Comparison of ENCODE assay signal across 22 mouse cellular contexts in the genomic region with DNA sequence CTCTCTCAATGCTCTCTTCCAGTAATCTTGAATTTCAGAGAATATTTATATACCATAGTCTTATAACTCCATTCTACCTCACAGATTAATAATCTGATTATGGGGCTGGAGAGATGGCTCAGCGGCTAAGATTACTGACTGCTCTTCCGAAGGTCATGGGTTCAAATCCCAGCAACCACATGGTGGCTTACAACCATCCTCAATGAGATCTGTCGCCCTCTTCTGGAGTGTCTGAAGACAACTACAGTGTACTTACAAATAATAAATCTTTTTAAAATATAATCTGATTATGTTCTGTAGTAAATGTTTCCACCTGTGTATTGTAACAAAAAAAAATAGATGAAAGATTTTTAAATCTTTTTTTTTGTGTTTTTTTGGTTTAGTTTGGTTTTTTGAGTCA. TPM values are rescaled to one million over a fixed set of nuclear protein-coding genes. Genes with fewer than 3 reads are reported as not detected.
DNase-seq lines count a peak whose midpoint lies in the region; ATAC-seq and TF ChIP-seq lines count a peak whose summit lies in the region.
"Had no signal": no experiment of that assay in that cellular context is flagged by ENCODE, and none has a peak within 500 bp of the region (broad histone marks: within the 10 kb centered on the region; RNA-seq: fewer than 3 reads in every experiment).

No protein-coding gene starts in this region.

- peak; percentile 10; the same call in 1 of the 2 replicates for TF ChIP-seq CTCF in kidney, postnatal 0 days (IDR thresholded peaks at IDR 0.05; ENCODE audit: low read depth)
- peak; percentile 13; the same call in 1 of the 2 replicates for TF ChIP-seq CTCF in liver, postnatal 0 days (IDR thresholded peaks at IDR 0.05; ENCODE audit: low read depth)

- H3K4me2 ChIP-seq in kidney, postnatal 0 days (ENCODE audit: low read length) = no peak overlapping the region
- H3K4me2 ChIP-seq in liver, postnatal 0 days (ENCODE audit: low read depth, low read length) = no peak overlapping the region
- H3K4me2 ChIP-seq in liver, embryonic 12.5 days = no peak overlapping the region
- H3K4me2 ChIP-seq: embryonic facial prominence, embryonic 13.5 days; forebrain, embryonic 13.5 days; heart, embryonic 12.5 days; hindbrain, embryonic 14.5 days had no signal

- H3K4me1 ChIP-seq in kidney, postnatal 0 days (replicated peaks; ENCODE audit: insufficient read depth, low read length) = no peaks in the 10 kb centered on the region
- no peaks in the 10 kb centered on the region for H3K4me1 ChIP-seq in liver, postnatal 0 days (ENCODE audit: insufficient read depth)
- peaks cover 1% of the 10 kb centered on the region for H3K4me1 ChIP-seq in liver, embryonic 12.5 days
- H3K4me1 ChIP-seq: forebrain, embryonic 13.5 days; heart, embryonic 12.5 days had no signal

- H3K27me3 ChIP-seq in kidney, postnatal 0 days (ENCODE audit: insufficient read depth, low read length) = no peaks in the 10 kb centered on the region
- H3K27me3 ChIP-seq in liver, postnatal 0 days (ENCODE audit: insufficient read depth, low read length) = no peaks in the 10 kb centered on the region
- no peaks in the 10 kb centered on the region for H3K27me3 ChIP-seq in liver, embryonic 12.5 days (replicated peaks)
- H3K27me3 ChIP-seq: embryonic facial prominence, embryonic 13.5 days; forebrain, embryonic 13.5 days; heart, embryonic 12.5 days; Patski had no signal

- no peak for ATAC-seq in kidney, postnatal 0 days (replicated peaks; ENCODE audit: low FRiP score, low read depth)
- ATAC-seq in liver, postnatal 0 days = no peak
- no peak for ATAC-seq in liver, embryonic 12.5 days
- ATAC-seq: CD4-positive, CD25-positive, alpha-beta regulatory T cell, adult 4 months; forebrain, embryonic 13.5 days; forebrain, postnatal 0 days; Patski had no signal

- no peak overlapping the region for H3K9ac ChIP-seq in kidney, postnatal 0 days (ENCODE audit: low read depth, low read length)
- H3K9ac ChIP-seq in liver, postnatal 0 days (replicated peaks) = no peak overlapping the region
- H3K9ac ChIP-seq in liver, embryonic 12.5 days = no peak overlapping the region
- H3K9ac ChIP-seq: embryonic facial prominence, embryonic 13.5 days; forebrain, embryonic 13.5 days; forebrain, postnatal 0 days; heart, embryonic 12.5 days; hindbrain, embryonic 14.5 days had no signal

- H3K27ac ChIP-seq in kidney, postnatal 0 days = no peak overlapping the region
- no peak overlapping the region for H3K27ac ChIP-seq in liver, postnatal 0 days (ENCODE audit: low read depth)
- H3K27ac ChIP-seq in liver, embryonic 12.5 days = no peak overlapping the region
- H3K27ac ChIP-seq: embryonic facial prominence, embryonic 13.5 days; forebrain, embryonic 13.5 days; hindbrain, embryonic 10.5 days; hindbrain, embryonic 14.5 days had no signal

- no peaks in the 10 kb centered on the region for H3K9me3 ChIP-seq in kidney, postnatal 0 days (replicated peaks; ENCODE audit: low read length)
- H3K9me3 ChIP-seq in liver, postnatal 0 days (ENCODE audit: low read length) = no peaks in the 10 kb centered on the region
- no peaks in the 10 kb centered on the region for H3K9me3 ChIP-seq in liver, embryonic 12.5 days (replicated peaks)
- H3K9me3 ChIP-seq: embryonic facial prominence, embryonic 13.5 days; forebrain, embryonic 13.5 days; heart, embryonic 12.5 days; hindbrain, embryonic 10.5 days had no signal

- no peak for DNase-seq in kidney, postnatal 0 days (ENCODE audit: low spot score)
- DNase-seq in kidney, adult 11 months = no peak
- no peak for DNase-seq in liver, postnatal 0 days
- peak; percentile 33 for DNase-seq in R1 (ENCODE audit: low read depth, low spot score)
- DNase-seq in layer of hippocampus, postnatal 10 days (ENCODE audit: low spot score in 2 of 2) = no peak
- DNase-seq: adrenal gland, adult 2 months; adrenal gland, postnatal 25 days; B cell, adult 2 months; cerebellum, adult 18-20 months; cerebellum, adult 9-11 months; cerebellum, postnatal 36 days; forebrain, postnatal 0 days; gastrocnemius, postnatal 10 days; heart, adult 18-20 months had no signal

- no peak overlapping the region for H3K4me3 ChIP-seq in kidney, postnatal 0 days (replicated peaks; ENCODE audit: low read depth, low read length)
- no peak overlapping the region for H3K4me3 ChIP-seq in liver, postnatal 0 days (ENCODE audit: low read depth, low read length)
- no peak overlapping the region for H3K4me3 ChIP-seq in liver, embryonic 12.5 days
- H3K4me3 ChIP-seq: embryonic facial prominence, embryonic 13.5 days; forebrain, embryonic 13.5 days; heart, embryonic 12.5 days; hindbrain, embryonic 10.5 days had no signal

- 93% methylated on average over 3 of the region's 3 CpGs for WGBS in kidney, postnatal 0 days
- 70% methylated on average over 3 of the region's 3 CpGs for WGBS in liver, postnatal 0 days (ENCODE audit: insufficient replicate concordance)
- 74% methylated on average over 3 of the region's 3 CpGs for WGBS in liver, embryonic 12.5 days (ENCODE audit: insufficient replicate concordance)

- TF ChIP-seq EP300 in liver, postnatal 0 days (IDR thresholded peaks at IDR 0.05; ENCODE audit: low read depth) = no peak

- no peaks in the 10 kb centered on the region for H3K36me3 ChIP-seq in kidney, postnatal 0 days (ENCODE audit: insufficient read depth, low read length)
- no peaks in the 10 kb centered on the region for H3K36me3 ChIP-seq in liver, postnatal 0 days (replicated peaks; ENCODE audit: insufficient read depth, low read length)
- no peaks in the 10 kb centered on the region for H3K36me3 ChIP-seq in liver, embryonic 12.5 days
- H3K36me3 ChIP-seq: embryonic facial prominence, embryonic 13.5 days; heart, embryonic 12.5 days; hindbrain, embryonic 10.5 days had no signal

RNA-seq across cellular contexts. Expression of gene Btbd9, which starts 6.0 kb away (rescaled TPM):
- 41.1 and 51.4 TPM in 2 replicates for polyA plus RNA-seq in kidney, postnatal 0 days (2015; fragmentation: Nextera tagmentation; extraction: Ambion mirVana)
- polyA plus RNA-seq in liver, postnatal 0 days (2015; fragmentation: Nextera tagmentation; extraction: Ambion mirVana) = 16.5 and 17.2 TPM in 2 replicates
- polyA plus RNA-seq in liver, embryonic 12.5 days (2016; fragmentation: Nextera tagmentation; extraction: Ambion mirVana) = 18.9 and 21.6 TPM in 2 replicates
- total RNA-seq in layer of hippocampus, postnatal 10 days (2021) = 100 to 1,000 TPM; 104 to 109 TPM

RNA-seq across cellular contexts. Expression of gene Dnah8, which starts 41.8 kb away (rescaled TPM):
- 0.43 TPM in 2 replicates for polyA plus RNA-seq in kidney, postnatal 0 days (2015; fragmentation: Nextera tagmentation; extraction: Ambion mirVana)
- 0.63 and 0.64 TPM in 2 replicates for polyA plus RNA-seq in liver, postnatal 0 days (2015; fragmentation: Nextera tagmentation; extraction: Ambion mirVana)
- polyA plus RNA-seq in liver, embryonic 12.5 days (2016; fragmentation: Nextera tagmentation; extraction: Ambion mirVana) = 2.4 and 3.1 TPM in 2 replicates
- total RNA-seq in layer of hippocampus, postnatal 10 days (2021) = 1 to 10 TPM; 2.7 to 4.2 TPM
- polyA plus RNA-seq: Patski had no signal

RNA-seq across cellular contexts. Expression of gene Glo1, which starts 44.4 kb away (rescaled TPM):
- 247 and 249 TPM in 2 replicates for polyA plus RNA-seq in kidney, postnatal 0 days (2015; fragmentation: Nextera tagmentation; extraction: Ambion mirVana)
- polyA plus RNA-seq in liver, postnatal 0 days (2015; fragmentation: Nextera tagmentation; extraction: Ambion mirVana) = 219 and 220 TPM in 2 replicates
- polyA plus RNA-seq in liver, embryonic 12.5 days (2016; fragmentation: Nextera tagmentation; extraction: Ambion mirVana) = 292 and 300 TPM in 2 replicates
- total RNA-seq in layer of hippocampus, postnatal 10 days (2021) = 100 to 1,000 TPM; 153 TPM
